Mouse (Mus musculus): ENCODE data around the gene Lipm.

- TF ChIP-seq MAFK (IDR thresholded peaks at IDR 0.05; ENCODE audit: insufficient read depth, low read depth, low read length) (no peak), CHD2 (IDR thresholded peaks at IDR 0.05; ENCODE audit: low read depth, low read length) (no peak)
These were observed 38.1 kb downstream of the Lipm start for GRCm38 (mm10) chr19:34138720-34139430.

Data from ES-E14 (cell line).